Mouse (Mus musculus): ENCODE data around the gene Ank3.

Gene Ank3

GRCm38 (mm10) chr10:69689096-69689495, 290.5 kb downstream of the Ank3 start:
- DNase-seq: no peak

GRCm38 (mm10) chr10:69690131-69690960, 291.8 kb downstream of the Ank3 start:
- DNase-seq: no peak

DNA sequence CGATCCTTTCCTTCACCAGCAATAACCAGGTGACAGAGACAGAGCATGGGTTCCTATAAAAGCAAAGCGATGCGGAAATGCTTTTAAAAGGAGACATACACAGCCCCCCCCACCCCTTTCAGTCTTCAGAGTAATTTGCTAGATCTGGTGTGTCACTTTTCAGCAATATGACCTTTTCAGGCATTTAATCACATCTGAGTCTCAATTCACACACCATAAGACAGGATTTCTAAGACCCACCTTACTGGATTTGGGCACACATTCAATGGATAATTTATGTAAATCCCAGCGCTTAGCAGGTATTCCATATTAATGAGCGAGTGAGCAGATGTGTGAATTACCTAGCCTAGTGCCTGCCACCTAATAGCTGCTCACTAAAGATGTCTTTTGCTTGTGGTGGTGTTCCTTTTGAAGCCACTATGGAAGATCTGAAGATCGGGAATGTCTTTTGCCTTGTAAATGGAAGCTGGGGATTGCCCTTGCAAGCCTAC, 292.4 kb downstream of the Ank3 start:
- DNase-seq: no peak

- no peak for DNase-seq
Observed at GRCm38 (mm10) chr10:69696019-69696418, 297.4 kb downstream of the Ank3 start.

- DNase-seq: no peak
Observed at GRCm38 (mm10) chr10:69698699-69699098, 300.1 kb downstream of the Ank3 start.

- no peak for DNase-seq
Observed at GRCm38 (mm10) chr10:69701226-69701625, 302.7 kb downstream of the Ank3 start.

- DNase-seq: no peak
Observed at GRCm38 (mm10) chr10:69705806-69706768, 307.5 kb downstream of the Ank3 start.

- DNase-seq: no peak
Observed at GRCm38 (mm10) chr10:69706851-69707788, 308.5 kb downstream of the Ank3 start.

- no peak for DNase-seq
Observed at GRCm38 (mm10) chr10:69707844-69708550, 309.4 kb downstream of the Ank3 start.

GRCm38 (mm10) chr10:69709631-69710030, 311.1 kb downstream of the Ank3 start:
- no peak for DNase-seq

DNA sequence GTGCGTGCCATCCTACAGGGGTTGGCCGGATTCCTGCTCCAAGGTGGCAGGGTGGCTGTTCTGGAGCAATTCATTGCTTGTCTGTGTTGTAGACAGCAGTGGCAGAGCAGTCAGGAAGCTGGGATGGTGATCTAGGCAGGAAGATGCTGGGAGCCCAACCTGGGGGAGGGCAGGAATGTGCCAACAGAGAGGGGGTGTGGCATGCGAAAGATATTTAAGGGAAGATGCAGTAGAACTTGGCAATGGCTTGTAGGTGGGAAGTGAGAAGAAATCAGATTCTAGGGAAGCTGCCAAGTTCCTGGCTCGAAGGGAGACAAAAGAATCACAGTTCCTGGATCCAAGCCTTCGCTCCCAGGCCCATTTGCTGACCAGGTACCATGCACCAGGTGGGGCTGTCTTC, 312.2 kb downstream of the Ank3 start:
- DNase-seq: no peak

GRCm38 (mm10) chr10:69716907-69717306, 318.3 kb downstream of the Ank3 start:
- DNase-seq: no peak

DNA sequence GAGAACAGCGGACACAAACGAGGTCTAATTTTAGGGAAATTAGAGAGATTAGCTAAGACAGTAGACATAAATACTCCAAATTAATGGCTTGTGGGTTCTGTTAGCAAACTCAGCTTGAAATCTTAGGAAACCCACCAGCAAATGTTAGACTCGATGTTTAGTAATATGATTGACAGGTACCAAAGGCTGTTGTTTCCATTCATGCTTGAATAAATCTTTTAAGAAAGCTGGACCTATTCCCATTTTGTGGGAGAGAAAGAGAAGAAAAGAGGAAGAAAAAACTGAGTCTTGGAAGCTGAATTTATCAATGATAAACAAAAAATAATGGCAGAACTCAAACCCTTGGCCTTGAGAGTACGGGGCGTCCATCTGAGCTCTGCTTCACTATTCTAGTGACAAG, 320.8 kb downstream of the Ank3 start:
- DNase-seq: no peak

- no peak for DNase-seq
Observed at GRCm38 (mm10) chr10:69719901-69720415, 321.4 kb downstream of the Ank3 start.

DNA sequence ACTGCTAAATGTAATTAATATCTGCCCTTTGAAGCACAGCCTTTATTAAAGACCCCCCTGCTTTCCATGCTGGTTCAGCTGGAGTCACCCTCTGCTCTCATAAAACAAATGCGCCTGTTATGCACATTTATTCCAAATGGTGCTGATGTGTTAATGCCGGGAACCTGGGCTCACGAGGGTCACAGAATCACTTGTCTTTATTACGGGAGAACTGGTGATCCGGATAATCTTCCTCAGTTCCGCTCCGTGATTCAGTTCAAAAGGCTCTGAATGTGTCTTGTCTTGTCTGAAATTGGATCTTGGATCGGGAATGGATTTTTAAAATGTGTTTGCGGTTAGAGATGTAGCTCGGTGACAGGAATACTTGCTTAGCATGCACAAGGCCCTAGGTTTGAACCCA, 321.9 kb downstream of the Ank3 start:
- no peak for DNase-seq

- DNase-seq: no peak
Observed at GRCm38 (mm10) chr10:69720899-69721490, 322.4 kb downstream of the Ank3 start.

- no peak for DNase-seq
Observed at GRCm38 (mm10) chr10:69724159-69724558, 325.6 kb downstream of the Ank3 start.

- DNase-seq: no peak
Observed at GRCm38 (mm10) chr10:69725078-69725477, 326.5 kb downstream of the Ank3 start.

GRCm38 (mm10) chr10:69726265-69726664, 327.7 kb downstream of the Ank3 start:
- DNase-seq: no peak

DNA sequence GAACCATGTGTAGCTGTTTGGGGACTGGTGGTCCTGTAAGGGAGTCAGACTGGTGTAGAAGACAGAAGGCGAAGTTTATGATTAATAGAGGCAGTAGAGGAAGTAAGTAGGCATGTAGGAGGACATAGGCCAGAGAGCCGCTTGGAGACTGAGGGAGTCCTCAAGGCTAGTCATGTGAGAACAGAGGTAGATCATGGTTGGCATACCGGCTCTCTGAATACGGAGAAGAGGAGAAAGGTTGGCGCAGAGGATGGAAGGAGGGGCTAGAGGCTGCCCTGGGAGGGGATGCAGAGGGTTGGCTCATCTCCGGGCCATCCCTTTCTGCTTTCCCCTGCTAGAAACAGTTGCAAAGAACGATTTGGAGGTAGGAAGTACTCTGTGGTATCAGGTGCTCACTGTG, 328.2 kb downstream of the Ank3 start:
- no peak for DNase-seq

DNA sequence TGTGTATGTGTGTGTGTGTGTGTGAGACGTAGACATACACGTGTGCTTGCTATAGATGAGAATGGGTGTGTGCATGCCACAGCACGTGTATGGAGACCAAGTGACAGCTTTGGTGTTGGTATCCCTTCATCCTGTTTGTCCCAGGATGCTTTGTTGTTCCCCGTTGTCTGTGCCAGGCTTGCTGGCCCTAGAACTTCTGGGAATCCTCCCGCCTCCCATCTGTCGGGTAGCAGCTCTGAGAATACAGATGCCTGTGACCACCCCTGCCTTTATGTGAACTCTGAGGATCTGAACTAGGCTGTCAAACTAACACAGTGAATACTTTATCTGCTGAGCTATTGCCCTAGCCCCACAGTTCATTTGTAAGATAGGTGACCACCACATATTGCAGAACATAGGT, 330.3 kb downstream of the Ank3 start:
- no peak for DNase-seq
